Mouse (Mus musculus) C2C12 (cell line): ENCODE data around the gene Prrc2b. TPM values are rescaled to one million over a fixed set of nuclear protein-coding genes. Genes with fewer than 3 reads are reported as not detected.

Source experiments
- H3K27me3 ChIP-seq: one replicate; pipeline ENCODE4 v1.6.1; 2011; ENCODE audit not compliant: control insufficient read depth, insufficient read depth, insufficient read length
- H3K36me3 ChIP-seq: one replicate; pipeline ENCODE4 v1.6.1; 2011; ENCODE audit not compliant: control insufficient read depth, insufficient read depth
- H3K4me3 ChIP-seq: one replicate; pipeline ENCODE4 v1.5.1; 2011; ENCODE audit warnings: mild to moderate bottlenecking, control low read depth; ENCODE audit not compliant: poor library complexity, insufficient read depth, severe bottlenecking
- H3K79me2 ChIP-seq: one replicate; pipeline ENCODE4 v1.6.1; 2011; ENCODE audit not compliant: control insufficient read depth, insufficient read depth
- H3K79me3 ChIP-seq: one replicate; pipeline ENCODE4 v1.6.1; 2011; ENCODE audit warnings: low read depth, control low read depth
- H3ac ChIP-seq: one replicate; pipeline ENCODE3; 2011; ENCODE audit warnings: low read depth; ENCODE audit not compliant: control insufficient read depth, insufficient read length
- CEBPB ChIP-seq: IDR thresholded peaks from one replicate; pipeline ENCODE4 v1.6.1; 2011; ENCODE audit warnings: low read depth, mild to moderate bottlenecking, control low read depth, moderate library complexity
- CTCF ChIP-seq: IDR thresholded peaks from one replicate; pipeline ENCODE4 v1.5.1; 2011; ENCODE audit not compliant: control insufficient read depth, insufficient read depth, insufficient read length
- FOSL1 ChIP-seq: IDR thresholded peaks from one replicate; pipeline ENCODE4 v1.8.0; 2011; ENCODE audit warnings: mild to moderate bottlenecking, low read length; ENCODE audit not compliant: poor library complexity, insufficient read depth, severe bottlenecking
- MAX ChIP-seq: IDR thresholded peaks from one replicate; pipeline ENCODE4 v1.6.1; 2011; ENCODE audit warnings: mild to moderate bottlenecking, control low read depth
- MYOD1 ChIP-seq: IDR thresholded peaks from one replicate; pipeline ENCODE4 v1.6.1; 2011; ENCODE audit warnings: low read depth; ENCODE audit not compliant: control insufficient read depth, insufficient read length
- MYOG ChIP-seq: IDR thresholded peaks from one replicate; pipeline ENCODE4 v1.6.1; 2011; ENCODE audit not compliant: control insufficient read depth, insufficient read length; ENCODE audit errors: extremely low read depth
- USF1 ChIP-seq: IDR thresholded peaks from one replicate; pipeline ENCODE4 v1.6.1; 2011; ENCODE audit warnings: low read depth, mild to moderate bottlenecking, control low read depth, moderate library complexity
- polyA plus RNA-seq: library from polyadenylated mRNA; unstranded; fragments of >200 nt; fragmentation: generic; extraction: Trizol; gene quantifications from one replicate; pipeline ENCODE4 v1.2.1, GENCODE M21; 2012; ENCODE audit warnings: missing spikeins

Gene Prrc2b
- polyA plus RNA-seq, 1 experiment = 45.0 TPM

- Histone ChIP-seq H3K79me3 (peaks cover 94% of the 10 kb centered on the region), H3K27me3 (no peaks in the 10 kb centered on the region), H3K36me3 (peaks cover 4% of the 10 kb centered on the region), H3ac (no peak overlapping the region), H3K79me2 (peaks cover 100% of the 10 kb centered on the region), H3K4me3 (no peak overlapping the region)
- TF ChIP-seq FOSL1 = no peak
- no peak for TF ChIP-seq MAX
- TF ChIP-seq CEBPB = no peak
- TF ChIP-seq MYOG = no peak
- TF ChIP-seq MYOD1 = no peak
- no peak for TF ChIP-seq CTCF
- TF ChIP-seq USF1 = no peak
Observed at GRCm38 (mm10) chr2:32165040-32165800, 14.3 kb downstream of the Prrc2b start.

- Histone ChIP-seq H3K27me3 (no peaks in the 10 kb centered on the region), H3K36me3 (peaks cover 4% of the 10 kb centered on the region), H3K79me2 (peaks cover 100% of the 10 kb centered on the region), H3K79me3 (peaks cover 94% of the 10 kb centered on the region), H3K4me3 (no peak overlapping the region), H3ac (no peak overlapping the region)
- TF ChIP-seq FOSL1 (no peak), CEBPB (no peak), MYOD1 (no peak), MAX (no peak), USF1 (no peak), CTCF (no peak), MYOG (no peak)
Observed at GRCm38 (mm10) chr2:32166581-32166980, 15.7 kb downstream of the Prrc2b start.

- TF ChIP-seq MAX = peak; percentile 6
- TF ChIP-seq CEBPB = no peak
- H3K4me3 ChIP-seq = no peak overlapping the region
Observed at GRCm38 (mm10) chr2:32167034-32167770, 16.3 kb downstream of the Prrc2b start.

GRCm38 (mm10) chr2:32167819-32168218 lies 16.9 kb downstream of the Prrc2b start:
- TF ChIP-seq MYOD1 (peak; percentile 92), USF1 (no peak), MYOG (no peak), CTCF (peak; percentile 24), FOSL1 (no peak), MAX (peak; percentile 62), CEBPB (no peak)
- no peaks in the 10 kb centered on the region for H3K27me3 ChIP-seq
- no peak overlapping the region for H3K4me3 ChIP-seq
- H3ac ChIP-seq = peak overlapping the region; percentile 34
- peaks cover 4% of the 10 kb centered on the region for H3K36me3 ChIP-seq
- H3K79me3 ChIP-seq = peaks cover 94% of the 10 kb centered on the region
- H3K79me2 ChIP-seq = peaks cover 100% of the 10 kb centered on the region

More at GRCm38 (mm10) chr2:32167034-32167770, 16.3 kb downstream of the Prrc2b start:
- H3ac ChIP-seq = peak overlapping the region; percentile 34
- no peaks in the 10 kb centered on the region for H3K27me3 ChIP-seq
- peaks cover 4% of the 10 kb centered on the region for H3K36me3 ChIP-seq
- peaks cover 100% of the 10 kb centered on the region for H3K79me2 ChIP-seq
- H3K79me3 ChIP-seq = peaks cover 94% of the 10 kb centered on the region

GRCm38 (mm10) chr2:32169292-32169691 lies 18.4 kb downstream of the Prrc2b start:
- peaks cover 4% of the 10 kb centered on the region for H3K36me3 ChIP-seq
- peaks cover 94% of the 10 kb centered on the region for H3K79me3 ChIP-seq
- no peaks in the 10 kb centered on the region for H3K27me3 ChIP-seq
- TF ChIP-seq MAX (no peak), FOSL1 (no peak), MYOD1 (no peak), CEBPB (no peak), MYOG (no peak), USF1 (no peak), CTCF (no peak)
- H3K79me2 ChIP-seq = peaks cover 100% of the 10 kb centered on the region
- no peak overlapping the region for H3ac ChIP-seq
- H3K4me3 ChIP-seq = no peak overlapping the region
